Mouse (Mus musculus) embryo, embryonic 10.5 days (tissue): ENCODE data around the gene Ttc30a1.

Experiments used
- DNase-seq: peaks from one replicate; pipeline ENCODE4 v3.0.0-alpha.2; 2015; ENCODE audit warnings: low spot score

The Ttc30a1 gene

GRCm38 (mm10) chr2:75930941-75931340, 50.8 kb downstream of the Ttc30a1 start:
- DNase-seq: no peak

GRCm38 (mm10) chr2:75929786-75930444, 51.9 kb downstream of the Ttc30a1 start:
- DNase-seq: no peak

GRCm38 (mm10) chr2:75929141-75929540, 52.6 kb downstream of the Ttc30a1 start:
- DNase-seq: no peak
